Mouse (Mus musculus) heart, adult 11 months (tissue): ENCODE results near the gene Sipa1l2.
A peak's percentile ranks its signal among the peaks of the same experiment; 100 is the strongest.

Experiments
- DNase-seq: peaks from one replicate; pipeline ENCODE4 v3.0.0; 2022

The Sipa1l2 gene

GRCm38 (mm10) chr8:125510861-125511668 is 58.5 kb downstream of the Sipa1l2 start:
- peak; percentile 91 for DNase-seq

GRCm38 (mm10) chr8:125509776-125510175 is 59.8 kb downstream of the Sipa1l2 start:
- peak; percentile 90 for DNase-seq

DNA sequence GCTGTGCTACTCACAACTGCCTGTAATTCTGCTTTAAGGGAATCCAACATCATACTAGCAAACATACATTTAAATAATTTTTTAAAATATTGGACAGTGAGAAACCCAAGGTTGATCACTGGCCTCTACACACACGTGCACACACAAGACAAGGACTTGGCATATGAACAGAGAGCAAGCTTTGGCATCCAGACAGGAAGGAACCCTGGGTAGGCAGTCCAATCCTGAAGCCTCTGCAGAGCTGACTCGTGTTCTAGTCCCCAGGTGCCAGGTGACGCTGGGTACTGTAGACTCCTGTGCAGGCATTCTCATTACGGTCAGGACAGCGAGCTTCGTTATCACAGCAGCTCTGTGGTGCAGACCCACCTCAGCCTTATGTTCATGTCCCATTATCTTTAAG is 60.4 kb downstream of the Sipa1l2 start:
- DNase-seq: no peak

DNA sequence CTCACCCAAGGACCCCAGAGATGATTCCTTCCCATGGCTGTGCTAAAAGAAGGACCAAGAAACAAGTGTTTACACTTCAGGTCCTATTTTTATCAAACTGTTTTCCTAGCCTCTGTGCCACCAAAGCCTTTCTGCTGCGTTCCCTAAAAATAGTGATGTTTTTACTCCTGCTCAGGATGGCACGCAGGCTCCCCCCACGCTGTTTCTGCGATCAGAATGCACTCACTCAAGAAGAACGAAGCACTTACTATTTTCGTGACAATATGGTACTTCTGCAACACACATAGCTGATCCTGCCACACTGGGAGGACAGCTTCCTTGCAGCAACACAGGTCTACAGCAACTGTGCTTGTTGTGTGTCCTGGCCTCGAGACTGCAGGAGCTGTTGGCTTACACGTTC is 62.3 kb downstream of the Sipa1l2 start:
- peak; percentile 85 for DNase-seq

GRCm38 (mm10) chr8:125504605-125505257 is 64.9 kb downstream of the Sipa1l2 start:
- DNase-seq: peak; percentile 95

DNA sequence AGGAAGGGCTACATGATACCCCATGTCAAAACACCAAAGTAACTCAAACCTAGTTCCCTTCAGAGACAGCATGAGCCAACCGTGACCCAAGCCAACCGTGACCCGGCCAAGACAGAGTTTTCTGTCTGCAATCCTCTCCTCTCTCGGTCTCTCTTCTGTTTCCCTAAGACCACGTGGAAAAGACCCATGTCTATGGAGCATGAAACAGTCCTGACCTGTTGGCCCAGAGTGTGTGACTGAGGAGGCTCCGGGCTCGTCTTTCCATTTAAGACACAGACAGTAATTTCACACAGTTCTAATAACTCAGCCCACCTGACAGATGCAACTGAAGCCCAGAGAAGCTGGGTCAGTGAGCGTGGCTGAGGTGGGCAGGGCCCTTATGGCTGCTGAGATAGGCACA is 65.8 kb downstream of the Sipa1l2 start:
- DNase-seq: no peak

DNA sequence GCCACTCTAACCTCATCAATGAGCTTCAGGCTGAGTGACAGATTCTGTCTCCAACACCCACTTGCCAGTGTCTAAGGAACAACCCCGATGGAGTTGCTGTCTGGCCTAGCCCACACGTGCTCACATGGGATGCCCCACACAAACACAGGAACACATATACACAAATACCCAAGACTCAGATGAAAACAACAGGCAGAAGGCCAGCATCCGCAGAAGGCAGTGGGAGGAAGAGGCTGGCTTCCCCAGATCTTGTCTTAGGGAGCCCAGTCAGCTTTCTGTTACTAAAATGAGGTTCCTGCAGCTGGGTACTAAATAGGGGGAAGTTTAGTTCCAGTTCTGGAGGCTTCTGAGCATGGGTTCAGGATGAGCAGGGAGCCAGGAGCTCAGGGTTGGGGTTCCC is 66.8 kb downstream of the Sipa1l2 start:
- DNase-seq: peak; percentile 94

- no peak for DNase-seq
These were observed 69.6 kb downstream of the Sipa1l2 start for GRCm38 (mm10) chr8:125500005-125500404.

GRCm38 (mm10) chr8:125498508-125498907 is 71.1 kb downstream of the Sipa1l2 start:
- no peak for DNase-seq

DNA sequence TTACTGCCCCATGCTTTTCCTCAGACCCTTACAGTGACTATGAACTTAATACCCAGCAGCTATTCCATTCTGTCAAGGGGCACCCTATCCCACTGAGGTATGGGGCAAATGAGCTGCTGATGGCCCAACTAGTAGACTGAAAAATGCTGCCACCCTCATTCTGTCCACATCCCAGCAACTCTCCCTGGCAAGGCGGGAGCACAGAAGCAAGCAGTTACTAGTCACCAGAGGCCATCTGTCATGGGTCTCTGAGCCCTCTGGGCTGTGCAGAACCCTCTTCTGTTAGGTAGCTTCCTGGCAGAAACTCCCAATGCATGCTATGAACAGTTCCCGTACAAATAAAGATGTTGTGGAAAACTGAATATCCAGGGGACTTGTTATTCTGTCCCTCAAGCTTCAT is 74.1 kb downstream of the Sipa1l2 start:
- DNase-seq: no peak

DNA sequence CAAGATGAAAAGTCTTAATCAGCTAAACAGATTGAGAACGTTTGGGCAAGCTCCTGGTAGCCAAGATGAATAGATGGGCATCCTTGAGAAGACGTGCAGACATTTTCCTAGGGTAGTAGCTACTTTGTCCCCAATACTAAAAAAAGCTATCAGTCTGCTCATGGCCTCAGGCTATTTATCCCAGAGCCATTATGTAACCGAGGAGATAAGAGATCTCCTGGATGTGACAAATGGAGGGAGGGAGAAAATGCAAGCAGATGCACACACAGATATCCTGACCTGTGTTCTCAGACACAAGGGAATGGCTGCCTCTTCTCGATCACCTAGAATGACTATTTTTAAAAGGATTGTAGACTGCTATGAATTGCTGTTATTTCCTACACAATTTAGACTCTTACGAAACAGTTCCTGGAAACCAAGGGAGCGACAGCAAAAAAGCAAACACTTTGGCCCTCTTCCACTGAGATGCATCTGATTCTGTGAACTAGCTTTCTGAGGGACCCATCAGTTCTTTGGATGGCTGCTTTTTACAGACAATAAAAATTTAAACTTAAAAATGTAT is 76.3 kb downstream of the Sipa1l2 start:
- no peak for DNase-seq

DNA sequence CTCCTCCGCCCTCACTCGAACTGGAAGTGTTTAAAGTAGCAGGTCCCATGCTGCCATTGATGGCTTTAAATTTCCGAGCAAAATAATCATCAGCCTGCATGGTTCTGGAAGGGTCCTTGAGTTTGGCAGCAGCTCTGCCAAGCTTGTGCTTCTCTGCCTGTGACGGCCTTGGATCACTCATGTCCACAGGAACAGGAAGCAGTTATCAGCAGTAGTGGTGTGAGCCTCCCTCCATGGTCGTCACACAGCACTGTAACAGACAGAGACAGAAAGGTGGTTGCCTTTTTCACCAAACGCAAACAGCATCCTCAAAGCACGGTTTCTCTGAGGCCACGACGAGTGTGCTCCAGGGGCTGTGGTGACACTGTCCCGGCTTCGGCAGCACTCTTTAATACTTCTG is 77.2 kb downstream of the Sipa1l2 start:
- DNase-seq: no peak

DNA sequence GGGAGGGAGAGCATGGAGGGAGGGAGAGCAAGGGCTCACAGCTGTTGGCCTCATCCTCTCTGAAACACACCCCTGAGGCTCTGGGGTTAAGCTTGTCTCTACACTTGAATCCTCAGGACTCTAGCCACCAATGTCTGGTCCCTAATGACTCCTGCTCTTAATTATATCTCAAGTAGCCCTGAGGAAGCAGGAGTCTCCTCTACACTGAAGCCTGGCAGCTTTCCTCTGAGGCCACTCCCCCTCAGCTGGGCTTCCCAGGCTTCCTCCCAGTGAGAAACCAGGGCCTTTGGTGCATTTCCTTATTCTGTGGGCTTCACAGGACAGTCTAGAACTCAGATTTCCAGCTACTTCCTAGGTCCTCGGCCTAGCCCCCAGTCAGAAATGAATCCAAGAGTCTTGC is 80.9 kb downstream of the Sipa1l2 start:
- DNase-seq: peak; percentile 97

DNA sequence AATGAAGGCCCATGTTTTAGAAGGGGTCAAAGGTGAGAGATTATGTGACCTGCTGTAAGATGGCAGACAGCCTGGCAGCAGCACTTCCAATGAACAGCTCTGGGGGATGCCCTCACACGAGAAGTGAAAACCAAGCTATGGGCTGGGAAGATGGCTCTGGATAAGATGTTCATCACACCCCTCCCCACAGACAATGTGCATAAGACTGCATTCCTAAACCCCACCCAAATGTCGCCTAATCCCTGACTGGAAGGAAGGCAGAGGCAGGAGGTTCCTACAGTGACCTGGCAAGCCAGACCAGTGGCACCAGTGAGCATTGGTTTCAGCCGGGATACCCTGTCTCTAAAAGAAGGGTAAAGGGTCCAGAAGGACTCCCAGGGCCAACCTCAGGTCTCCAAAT is 83.9 kb downstream of the Sipa1l2 start:
- no peak for DNase-seq

GRCm38 (mm10) chr8:125484530-125485196 is 84.9 kb downstream of the Sipa1l2 start:
- no peak for DNase-seq

DNA sequence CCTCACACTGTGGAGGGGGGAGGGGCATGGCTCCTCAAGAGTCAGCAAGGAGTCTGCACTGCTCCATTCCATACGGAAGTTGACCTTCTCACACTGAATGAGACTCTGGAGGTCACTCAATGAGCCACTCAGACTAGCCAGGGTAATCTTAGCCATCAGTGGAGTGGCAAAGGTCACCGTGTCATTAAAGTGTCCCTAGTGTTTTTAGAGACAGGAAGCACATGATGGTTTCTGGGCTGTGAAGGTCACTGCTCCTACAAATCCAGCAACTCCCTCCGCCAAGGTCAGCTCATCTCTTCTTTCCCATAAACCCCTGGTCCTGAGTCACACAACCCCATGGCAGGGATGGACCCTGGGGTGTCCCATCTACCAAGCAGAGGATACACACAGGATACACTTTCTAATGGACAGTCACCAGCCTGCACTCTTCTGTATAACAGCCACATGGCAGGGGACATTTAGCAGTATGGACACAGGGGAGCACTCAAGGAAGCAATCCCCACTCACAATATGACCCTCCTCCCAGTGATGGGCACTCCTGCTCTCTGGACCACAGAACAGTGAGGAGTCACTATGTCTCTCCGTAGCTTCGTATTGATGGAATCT is 87.0 kb downstream of the Sipa1l2 start:
- peak; percentile 92 for DNase-seq

- peak; percentile 98 for DNase-seq
These were observed 94.7 kb downstream of the Sipa1l2 start for GRCm38 (mm10) chr8:125474876-125475275.

DNA sequence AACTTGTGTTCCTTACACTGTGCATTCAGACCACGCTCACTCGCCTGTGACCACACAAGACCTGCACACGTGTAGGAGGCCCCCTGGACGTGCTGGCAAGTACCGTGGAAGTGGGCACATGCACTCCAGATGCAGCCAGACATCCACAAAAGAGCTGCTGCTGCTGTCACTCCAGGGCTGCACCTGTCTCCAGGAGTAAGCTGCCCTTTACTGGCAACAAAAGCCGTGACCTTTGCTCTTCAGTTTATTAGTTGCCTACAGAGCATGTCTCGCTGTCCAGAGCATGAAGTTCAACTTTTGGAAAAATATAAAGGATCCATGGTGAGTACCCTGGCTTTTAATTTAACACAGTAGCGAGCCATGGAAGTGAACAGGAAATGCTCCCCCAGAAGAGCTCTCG is 98.2 kb downstream of the Sipa1l2 start:
- DNase-seq: no peak

DNA sequence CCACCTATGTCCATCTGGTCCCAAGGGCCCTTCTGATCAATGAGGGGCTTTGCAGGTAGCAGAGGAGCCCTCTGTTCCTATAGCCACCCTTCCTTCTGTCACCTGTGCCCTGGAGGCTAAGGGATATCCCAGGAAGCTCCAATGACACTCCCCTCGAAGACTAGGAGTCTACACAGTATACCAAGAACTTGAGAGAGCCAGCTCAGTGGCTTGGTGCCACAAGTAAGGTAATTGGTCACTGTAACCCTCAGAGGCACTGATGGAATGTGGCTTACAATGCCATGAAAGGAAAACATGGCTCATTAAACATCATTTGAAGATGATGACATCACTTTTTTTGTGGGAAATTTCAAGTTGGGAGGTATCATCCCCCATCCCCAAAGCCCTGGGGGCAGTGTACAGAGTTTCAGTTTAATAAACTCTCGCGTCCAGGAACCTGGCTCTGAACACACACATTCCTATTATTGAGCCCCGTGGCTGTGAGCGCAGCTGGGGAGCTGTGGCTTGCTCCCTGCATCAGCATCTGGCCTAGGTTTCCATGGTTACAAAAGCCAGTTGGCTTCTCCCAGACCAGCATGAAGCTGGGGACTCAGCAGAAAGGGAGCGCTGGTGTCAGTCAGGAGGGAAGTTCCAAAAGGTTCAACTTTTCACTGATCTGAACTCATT is 104.3 kb downstream of the Sipa1l2 start:
- DNase-seq: peak; percentile 94

- DNase-seq: no peak
These were observed 106.7 kb downstream of the Sipa1l2 start for GRCm38 (mm10) chr8:125462901-125463300.

GRCm38 (mm10) chr8:125461504-125461903 is 108.1 kb downstream of the Sipa1l2 start:
- peak; percentile 95 for DNase-seq

DNA sequence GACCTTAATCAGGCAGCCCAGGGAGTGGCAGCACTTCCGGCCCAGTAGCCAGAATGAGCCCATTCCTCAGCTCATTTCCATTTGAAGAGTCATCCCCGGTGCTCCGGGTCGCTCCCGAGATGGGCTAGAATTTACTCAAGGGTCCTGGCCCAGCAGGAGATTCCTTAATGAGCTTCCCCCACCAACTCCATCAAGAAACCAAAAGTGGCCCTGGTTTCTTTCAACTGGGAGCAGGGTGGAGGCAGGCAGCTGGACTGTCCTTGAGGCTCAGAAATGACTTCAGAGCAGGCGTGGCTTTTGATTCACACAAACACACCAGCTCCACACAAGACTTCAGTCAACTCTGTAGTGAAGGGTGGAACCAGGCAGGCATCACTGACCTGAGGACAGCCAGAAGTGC is 109.0 kb downstream of the Sipa1l2 start:
- DNase-seq: no peak

GRCm38 (mm10) chr8:125449048-125449447 is 120.6 kb downstream of the Sipa1l2 start:
- no peak for DNase-seq
